Mouse (Mus musculus) lung, postnatal 0 days (tissue): ENCODE data around the gene Dnmt1.
A peak's percentile ranks its signal among the peaks of the same experiment; 100 is the strongest.

ENCODE experiments used
- CTCF ChIP-seq: IDR thresholded peaks from 2 replicates; pipeline ENCODE4 v1.5.1; 2016; ENCODE audit warnings: antibody characterized with exemption, mild to moderate bottlenecking
- EP300 ChIP-seq: IDR thresholded peaks from 2 replicates; pipeline ENCODE4 v1.6.1; 2016; ENCODE audit warnings: antibody characterized with exemption, mild to moderate bottlenecking, control low read depth

GRCm38 (mm10) chr9:20916160-20916559 is 43.5 kb downstream of the Dnmt1 start:
- TF ChIP-seq CTCF: peak; percentile 70
- TF ChIP-seq EP300: no peak
